Mouse (Mus musculus): ENCODE data around the gene Scnm1.
"Not testable (repeated sequence)": the region's sequence is repeated elsewhere in the genome, so short reads cannot be mapped to it uniquely, and the experiment has no call there.

Scnm1 gene

DNA sequence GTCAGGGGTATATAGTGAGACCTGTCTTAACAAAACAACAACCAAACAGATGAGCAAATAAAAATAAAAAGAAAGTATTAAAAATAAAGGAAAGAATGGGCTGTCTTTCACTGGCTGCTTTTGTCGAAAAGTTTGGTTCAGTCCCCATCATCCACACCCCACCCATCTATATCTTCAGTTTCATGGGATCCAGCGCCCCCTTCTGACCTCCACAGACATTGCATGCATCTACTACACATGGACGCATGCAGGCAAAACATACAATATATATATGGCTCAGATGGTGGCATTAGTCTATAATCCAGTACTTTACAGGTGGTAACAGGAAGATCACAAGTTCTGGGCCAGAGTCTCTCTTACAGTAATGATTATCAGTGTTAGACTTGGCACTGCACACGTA is 20.1 kb upstream of the Scnm1 start:
- DNase-seq (ENCODE audit: low read depth in 2 of 2, low spot score in 2 of 2) = peak; percentile 72 to 85

- DNase-seq (ENCODE audit: low read depth in 2 of 2, low spot score in 2 of 2) = no peak
Measured at GRCm38 (mm10) chr3:95147924-95148323, 14.1 kb upstream of the Scnm1 start.

- peak; percentile 87 to 94 for DNase-seq (ENCODE audit: low read depth in 2 of 2, low spot score in 2 of 2)
Measured at GRCm38 (mm10) chr3:95142617-95143011, 8.8 kb upstream of the Scnm1 start.

- DNase-seq (ENCODE audit: low read depth in 2 of 2, low spot score in 2 of 2) = peak in 1 of 2 experiments; percentile 43
Measured at GRCm38 (mm10) chr3:95141952-95142616, 8.3 kb upstream of the Scnm1 start, which contains the start of gene Tnfaip8l2. Tnfaip8l2 (minus strand) TSS chr3:95142360.

GRCm38 (mm10) chr3:95141474-95141873 is 7.7 kb upstream of the Scnm1 start:
- DNase-seq (ENCODE audit: low read depth in 2 of 2, low spot score in 2 of 2) = peak; percentile 62 to 73

DNA sequence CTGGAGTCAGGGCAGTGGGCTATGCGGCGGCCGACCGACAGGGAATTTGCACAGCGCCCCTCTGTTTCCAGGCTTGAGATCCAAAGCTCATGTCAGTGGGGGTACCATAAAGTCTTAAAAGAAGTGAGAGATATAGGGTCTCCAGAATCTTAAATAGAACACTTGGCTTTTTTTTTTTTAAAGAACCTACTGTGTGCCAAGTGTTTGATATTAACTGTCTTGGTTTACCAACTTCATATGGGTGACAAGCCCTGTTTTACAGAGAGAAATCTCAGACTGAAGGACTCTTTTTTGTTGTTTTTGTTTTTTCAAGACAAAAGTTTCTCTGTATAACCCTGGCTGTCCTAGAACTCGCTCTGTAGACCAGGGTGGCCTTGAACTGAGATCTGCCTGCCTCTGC is 7.0 kb upstream of the Scnm1 start:
- no peak for DNase-seq (ENCODE audit: low read depth in 2 of 2, low spot score in 2 of 2)

- DNase-seq (ENCODE audit: low read depth in 2 of 2, low spot score in 2 of 2) = no peak
Measured at GRCm38 (mm10) chr3:95140289-95140595, 6.4 kb upstream of the Scnm1 start.

GRCm38 (mm10) chr3:95139586-95140288 is 5.9 kb upstream of the Scnm1 start:
- peak in 1 of 2 experiments; percentile 4 for DNase-seq (ENCODE audit: low read depth in 2 of 2, low spot score in 2 of 2)

DNA sequence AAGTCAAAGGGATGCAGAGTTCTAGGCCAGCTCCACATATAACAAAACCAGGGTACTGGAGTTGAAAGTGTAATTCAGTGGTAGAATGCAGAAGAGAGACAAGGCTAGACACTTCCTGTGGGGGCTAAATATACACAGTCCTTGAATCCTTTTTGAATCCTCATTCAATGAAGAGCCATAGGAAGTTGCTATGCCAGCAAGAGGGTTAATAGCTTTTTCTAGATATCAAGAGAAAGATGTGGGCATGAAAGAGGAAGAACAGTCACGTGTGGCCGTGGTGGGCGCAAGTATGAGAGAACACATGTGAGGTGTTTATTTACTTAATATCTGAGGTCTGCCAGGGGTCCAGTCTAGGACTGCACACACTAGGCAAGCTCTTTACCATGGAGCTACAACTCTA is 2.5 kb upstream of the Scnm1 start:
- DNase-seq (ENCODE audit: low read depth in 2 of 2, low spot score in 2 of 2) = no peak

- DNase-seq (ENCODE audit: low read depth in 2 of 2, low spot score in 2 of 2) = peak; percentile 62 to 79
Measured at GRCm38 (mm10) chr3:95135433-95136052, 1.7 kb upstream of the Scnm1 start.

GRCm38 (mm10) chr3:95135023-95135422 is 1.2 kb upstream of the Scnm1 start:
- no peak for DNase-seq (ENCODE audit: low read depth in 2 of 2, low spot score in 2 of 2)

DNA sequence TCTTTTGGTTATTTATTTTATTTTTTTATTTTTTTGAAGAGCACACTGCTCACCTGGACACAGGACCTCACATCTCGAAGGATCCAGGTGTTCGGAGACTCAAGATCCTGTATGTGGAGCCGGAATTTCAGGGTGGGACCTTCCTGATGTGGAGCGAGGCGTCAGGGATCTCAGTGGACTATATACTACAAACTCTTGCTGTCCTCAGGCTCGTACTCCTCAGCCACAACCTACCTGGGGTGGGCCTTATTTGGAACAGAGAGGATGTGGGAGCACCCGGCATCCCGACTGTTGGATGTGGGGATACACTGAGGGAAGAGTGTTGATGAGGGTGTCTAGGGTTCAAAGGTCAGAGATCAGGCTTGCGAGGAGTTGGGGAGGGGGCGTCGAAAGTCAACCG is 322 bp upstream of the Scnm1 start:
- not testable (repeated sequence) for DNase-seq (ENCODE audit: low read depth in 2 of 2, low spot score in 2 of 2)

DNA sequence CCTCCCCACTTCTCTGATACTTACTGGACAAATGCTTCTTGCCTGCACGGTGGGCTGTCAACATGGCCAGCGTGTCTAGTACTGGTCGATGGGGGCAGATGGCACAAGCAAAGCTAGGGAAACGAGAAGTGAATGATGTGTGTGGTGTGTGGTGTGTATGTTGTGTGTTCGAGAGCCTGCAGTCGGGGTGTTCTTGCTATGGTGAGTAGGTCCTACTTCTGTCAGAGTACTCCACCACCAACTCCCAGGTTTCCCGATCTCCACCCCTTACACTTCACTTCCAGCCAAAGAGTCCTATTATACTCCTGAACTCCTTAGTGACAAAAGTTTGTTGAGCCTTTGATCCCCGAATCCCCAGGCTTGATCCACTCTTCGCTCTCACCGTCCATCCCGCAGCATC is 635 bp downstream of the Scnm1 start:
- DNase-seq (ENCODE audit: low read depth in 2 of 2, low spot score in 2 of 2) = no peak

- not testable (repeated sequence) for DNase-seq (ENCODE audit: low read depth in 2 of 2, low spot score in 2 of 2)
Measured at GRCm38 (mm10) chr3:95132389-95132788, 1.4 kb downstream of the Scnm1 start.

- DNase-seq (ENCODE audit: low read depth in 2 of 2, low spot score in 2 of 2) = no peak
Measured at GRCm38 (mm10) chr3:95130081-95130480, 3.7 kb downstream of the Scnm1 start.

- no peak for DNase-seq (ENCODE audit: low read depth in 2 of 2, low spot score in 2 of 2)
Measured at GRCm38 (mm10) chr3:95129226-95129651, 4.6 kb downstream of the Scnm1 start.

GRCm38 (mm10) chr3:95124972-95125371 is 8.8 kb downstream of the Scnm1 start:
- DNase-seq (ENCODE audit: low read depth in 2 of 2, low spot score in 2 of 2) = no peak

DNA sequence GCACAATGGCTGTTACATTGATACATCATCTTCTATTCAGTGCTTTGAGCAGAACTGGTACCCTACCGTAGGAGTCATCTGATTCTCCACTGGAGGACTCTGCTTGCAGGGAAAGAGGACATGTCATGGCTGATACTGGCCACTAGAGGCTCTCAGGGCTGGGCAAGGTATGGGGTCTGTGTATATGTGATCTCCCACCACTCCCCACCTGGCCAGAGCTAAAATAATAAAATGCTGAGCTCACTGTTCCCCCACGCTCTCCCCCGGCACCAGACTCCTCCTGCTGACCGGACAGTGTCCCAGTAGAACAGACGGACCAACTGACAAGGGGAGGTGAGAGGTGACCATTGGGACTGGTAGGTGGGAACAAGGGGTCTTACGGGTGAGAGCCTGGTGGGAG is 9.6 kb downstream of the Scnm1 start, which contains the start of gene Tmod4:
Tmod4 (plus strand) TSS at position 231 of the 400 bp plus-strand sequence.
- DNase-seq (ENCODE audit: low read depth in 2 of 2, low spot score in 2 of 2) = no peak

DNA sequence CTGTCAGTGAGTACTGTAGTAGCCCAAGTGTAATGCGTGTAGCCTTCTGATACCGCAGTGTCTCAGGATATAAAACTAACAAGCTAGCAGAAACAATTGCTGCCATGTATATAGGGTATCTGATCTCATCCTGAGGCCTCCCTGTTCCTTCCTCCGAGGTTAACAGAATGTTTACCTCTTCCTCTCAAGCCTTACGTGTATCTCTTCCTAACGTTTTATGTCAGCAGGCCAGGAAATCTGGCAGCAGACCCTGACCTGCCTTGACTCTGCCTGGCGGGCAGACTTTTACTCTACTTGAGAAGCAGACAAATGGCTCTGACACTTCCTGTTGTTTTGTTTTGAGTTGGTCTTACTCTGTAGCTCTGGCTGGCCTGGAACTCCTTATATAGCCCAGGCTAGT is 12.2 kb downstream of the Scnm1 start:
- no peak for DNase-seq (ENCODE audit: low read depth in 2 of 2, low spot score in 2 of 2)

DNA sequence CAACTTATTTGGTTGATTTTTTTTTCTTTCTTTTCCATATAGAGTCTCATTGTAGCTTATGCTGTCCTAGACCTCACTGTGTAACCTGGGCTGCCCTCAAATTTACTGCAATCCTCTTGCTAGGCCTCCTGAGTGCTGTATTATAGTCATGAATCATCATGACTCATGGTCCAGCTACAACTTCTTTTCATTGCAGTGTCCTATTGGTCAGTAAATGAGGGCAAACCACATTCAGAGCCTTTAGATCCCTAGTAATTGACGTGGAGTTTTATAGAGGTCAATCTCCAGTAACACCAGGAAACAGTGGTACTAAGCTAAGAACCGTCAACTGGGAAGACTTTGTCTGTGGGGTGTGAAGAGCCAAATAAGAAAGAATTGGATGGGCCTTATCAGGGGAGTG is 16.1 kb downstream of the Scnm1 start:
- DNase-seq (ENCODE audit: low read depth in 2 of 2, low spot score in 2 of 2) = no peak

GRCm38 (mm10) chr3:95112760-95113159 is 21.1 kb downstream of the Scnm1 start:
- DNase-seq (ENCODE audit: low read depth in 2 of 2, low spot score in 2 of 2) = no peak

Data from CD8-positive naive resting alpha-beta T cell, adult 2 months (primary cell).